Mouse (Mus musculus) gastrocnemius, adult 8-10 months (tissue): ENCODE results near the gene Trim29. TPM values are rescaled to one million over a fixed set of nuclear protein-coding genes. Genes with fewer than 3 reads are reported as not detected.

ENCODE experiments used
- DNase-seq, 2 experiments: peaks; one replicate each; pipeline ENCODE4 v3.0.0; 2022; ENCODE audit warnings: low spot score in 2 of 2
- total RNA-seq, 4 experiments: library from RNA; stranded (reverse); gene quantifications; 2 replicates each; pipeline ENCODE4 v1.2.4; 2022

Gene Trim29
- not detected for total RNA-seq

GRCm38 (mm10) chr9:43310538-43310937 lies at the start of gene Trim29:
Trim29 (plus strand) TSS chr9:43310848.
- no peak for DNase-seq

- no peak for DNase-seq
Observed at GRCm38 (mm10) chr9:43261124-43261907, 49.3 kb upstream of the Trim29 start.

DNA sequence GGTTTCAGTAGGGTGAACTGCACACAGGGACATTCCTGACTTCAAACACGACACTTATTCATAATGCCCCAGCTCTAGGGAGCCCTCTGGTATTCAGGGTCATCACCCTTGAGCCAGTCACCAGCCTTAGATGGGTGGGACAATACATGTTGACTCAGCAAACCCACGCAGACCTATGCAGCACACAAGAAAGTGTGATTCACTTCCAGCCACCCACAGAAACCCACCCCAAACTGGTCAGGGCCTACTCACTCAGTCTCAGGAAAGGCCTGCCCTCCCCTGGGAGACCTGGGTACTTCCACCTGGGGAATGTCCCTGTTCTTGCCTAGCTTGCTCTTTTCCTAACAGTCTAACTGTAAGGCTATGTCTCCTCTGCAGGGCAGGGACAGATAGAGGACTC lies 48.7 kb upstream of the Trim29 start:
- no peak for DNase-seq

DNA sequence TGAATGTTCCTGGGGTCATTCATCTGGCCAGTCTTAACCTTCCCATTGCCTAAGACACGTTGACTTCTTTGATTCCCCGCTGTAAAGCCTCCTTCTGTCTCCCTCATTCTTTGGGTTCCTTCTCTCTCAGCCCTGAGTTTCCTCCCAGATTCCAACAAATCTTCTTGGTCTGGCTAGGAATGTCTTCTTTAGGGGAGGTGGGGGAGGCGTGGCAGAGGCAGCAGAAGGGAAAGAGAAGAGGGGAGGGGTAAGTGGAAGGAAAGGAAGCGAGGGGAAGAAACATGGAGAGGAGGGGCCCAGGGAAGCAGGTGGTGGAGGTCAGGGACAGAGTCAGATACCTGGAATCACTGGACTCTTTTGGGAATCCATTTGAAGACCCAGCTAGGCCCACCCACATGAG lies 48.3 kb upstream of the Trim29 start:
- no peak for DNase-seq

GRCm38 (mm10) chr9:43262811-43263550 lies 47.7 kb upstream of the Trim29 start:
- no peak for DNase-seq

DNA sequence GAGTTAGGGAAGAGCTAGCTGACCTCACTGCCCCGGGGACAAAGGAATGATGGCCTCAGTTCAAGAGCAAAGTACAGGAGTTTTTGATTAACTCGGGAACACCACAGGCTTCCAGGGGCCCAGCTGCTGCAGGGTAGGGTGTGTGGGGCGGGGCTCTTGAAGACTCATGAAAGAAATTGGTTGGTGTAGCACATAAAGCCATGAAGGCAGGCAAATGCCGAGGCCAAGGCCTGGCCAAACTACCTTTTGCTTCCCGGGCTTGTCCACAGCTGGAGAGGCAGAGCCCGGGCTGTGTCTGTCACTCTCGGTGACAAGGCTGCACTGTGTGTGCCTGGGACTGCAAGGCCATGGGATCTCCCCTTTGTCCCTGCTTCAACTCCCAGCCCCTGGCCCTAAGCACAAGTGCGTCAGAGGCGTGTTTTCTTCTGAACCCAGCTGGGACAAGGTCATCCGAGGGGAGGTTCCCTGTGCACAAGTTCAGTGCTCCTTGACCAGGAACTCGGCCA lies 46.6 kb upstream of the Trim29 start:
- peak; percentile 63 to 74 for DNase-seq

GRCm38 (mm10) chr9:43265194-43265593 lies 45.5 kb upstream of the Trim29 start:
- DNase-seq = no peak

DNA sequence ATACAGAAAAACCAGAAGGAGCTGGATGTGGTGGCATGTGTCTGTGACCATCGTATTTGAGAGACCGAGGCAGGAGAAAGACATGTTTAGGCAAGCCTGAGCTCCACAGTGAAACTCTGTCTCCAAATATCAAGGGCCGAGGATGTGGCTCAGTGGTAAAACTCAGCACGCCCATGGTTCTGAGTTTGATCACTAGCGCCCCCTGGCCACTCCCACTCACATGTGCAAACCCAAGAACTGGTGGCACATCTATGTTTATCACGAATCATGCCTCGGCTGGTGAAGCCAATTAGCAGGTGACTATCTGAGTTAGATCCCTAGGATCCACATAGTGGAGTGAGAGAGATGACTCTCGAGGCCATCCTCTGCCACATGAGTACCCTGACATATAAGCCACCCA lies 43.3 kb upstream of the Trim29 start:
- DNase-seq = no peak

DNA sequence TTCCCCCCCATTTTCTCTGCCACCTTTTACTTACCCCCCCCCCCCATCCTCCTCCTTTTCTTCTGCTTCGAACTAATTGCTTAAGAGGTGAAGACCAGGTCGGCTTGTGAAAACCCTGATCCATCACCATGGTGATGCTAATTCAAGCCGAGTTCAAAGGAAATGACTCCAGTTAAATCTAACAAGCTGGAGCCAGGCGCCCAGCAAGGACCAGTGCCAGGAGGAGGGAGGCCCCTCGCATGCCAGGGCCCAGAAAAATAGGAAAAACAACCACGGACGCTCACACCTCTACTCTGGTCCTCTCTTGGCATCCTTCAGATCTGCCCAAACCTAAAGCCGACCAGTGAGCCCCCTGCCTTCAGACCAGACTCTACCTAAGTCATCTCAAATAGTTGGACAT lies 41.5 kb upstream of the Trim29 start:
- no peak for DNase-seq

DNA sequence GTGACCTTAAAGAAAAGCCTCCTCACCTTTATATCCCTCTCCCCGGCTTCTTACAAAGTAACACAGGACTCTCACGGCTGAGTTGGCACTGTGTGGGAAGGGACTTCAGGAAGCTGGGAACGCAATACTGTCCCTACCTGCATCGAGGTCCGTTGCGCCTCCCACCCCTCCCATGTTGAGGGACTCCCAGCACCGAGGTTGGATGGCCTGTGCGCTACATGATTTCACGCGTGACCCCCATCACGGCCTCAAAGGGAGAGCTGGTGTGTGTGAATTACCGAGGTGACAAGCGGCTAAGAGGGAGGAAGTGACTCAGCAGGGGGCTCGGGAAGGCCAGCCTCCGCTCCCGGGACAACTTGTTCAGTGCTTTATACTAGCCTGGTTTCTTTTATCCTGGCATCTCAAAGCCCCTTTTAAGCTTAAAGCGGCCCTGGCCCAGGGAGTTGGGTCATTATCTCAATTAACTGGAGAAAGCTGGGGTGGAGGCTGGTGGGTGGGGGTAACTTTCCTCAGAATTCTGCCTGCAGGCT lies 39.9 kb upstream of the Trim29 start:
- DNase-seq = no peak

DNA sequence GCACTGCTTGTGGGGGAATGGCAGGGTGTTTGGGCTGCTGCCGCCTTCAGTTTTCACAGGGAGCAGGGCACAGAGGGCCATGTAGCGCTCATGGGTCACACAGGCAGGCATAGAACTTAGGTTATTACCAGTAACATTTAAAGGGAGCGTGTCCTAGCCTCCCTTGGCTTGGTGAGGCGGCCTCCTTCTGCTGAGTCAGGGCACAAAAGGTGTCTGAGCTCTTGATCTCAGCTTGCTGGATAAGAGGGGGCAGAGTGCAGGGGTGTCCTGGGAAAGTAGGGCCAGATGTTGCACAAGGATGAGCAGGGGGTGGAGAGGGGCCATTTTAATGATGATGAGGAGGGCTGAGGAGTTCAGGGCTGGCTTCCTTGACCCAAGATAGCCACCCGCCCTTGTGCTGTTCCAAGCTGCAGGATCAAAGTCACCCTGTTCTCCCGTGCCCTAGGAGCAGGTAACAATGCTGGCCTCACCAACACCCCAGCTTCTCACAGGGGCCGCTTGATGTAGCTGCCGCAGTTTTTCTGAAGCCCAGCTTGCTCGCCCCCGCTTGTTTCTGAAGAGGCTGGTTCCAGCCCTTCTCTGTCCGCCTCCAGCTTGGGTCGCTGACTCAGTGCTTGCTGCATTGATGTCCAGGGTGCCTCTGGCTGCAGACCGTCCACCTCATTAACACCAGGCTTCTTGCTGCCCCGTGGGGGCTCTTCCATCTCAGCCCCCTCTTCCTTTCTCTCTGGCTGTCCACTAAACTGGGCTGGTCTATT lies 38.7 kb upstream of the Trim29 start:
- DNase-seq = no peak

DNA sequence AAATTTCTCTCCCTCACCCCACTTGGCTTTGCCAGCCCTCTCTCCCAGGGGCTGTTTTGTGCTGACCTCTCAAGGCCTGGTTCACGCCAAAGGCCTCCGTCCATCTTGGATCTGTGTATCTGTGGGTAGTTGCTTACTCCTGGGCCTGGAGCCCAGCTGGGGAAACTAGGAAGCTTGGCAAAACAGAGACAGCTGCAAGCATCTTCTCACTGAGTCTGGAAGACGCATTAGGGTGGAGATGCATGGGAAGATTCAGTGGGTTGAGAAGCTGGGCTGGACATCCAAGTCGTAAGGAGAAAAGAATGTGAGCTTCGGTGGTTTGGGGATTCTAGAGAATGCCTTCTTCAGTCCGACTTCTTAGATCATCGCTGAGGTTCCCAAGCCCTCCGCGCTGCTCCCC lies 36.9 kb upstream of the Trim29 start:
- peak; percentile 42 to 57 for DNase-seq

DNA sequence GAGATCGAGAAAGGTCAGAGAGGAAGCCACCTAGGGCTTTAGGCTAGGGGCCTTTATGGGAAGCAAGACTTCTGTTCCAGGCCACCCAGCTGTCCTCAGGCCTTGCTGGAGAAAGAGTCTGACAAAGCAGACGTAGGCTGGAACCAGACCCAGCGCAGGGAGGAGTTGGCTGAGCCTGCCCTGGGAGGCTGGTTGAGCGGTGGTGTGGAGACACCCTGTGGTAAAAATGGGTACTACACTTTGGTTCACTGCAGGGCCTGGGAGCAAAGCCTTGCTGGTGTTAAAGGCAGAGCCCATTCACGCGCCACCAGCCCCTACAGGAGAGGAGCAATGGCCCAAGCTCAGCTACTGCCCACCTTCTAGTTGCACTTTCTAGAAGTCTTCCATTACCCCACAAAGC lies 26.4 kb upstream of the Trim29 start:
- peak; percentile 67 to 76 for DNase-seq

GRCm38 (mm10) chr9:43285281-43285680 lies 25.4 kb upstream of the Trim29 start:
- no peak for DNase-seq

DNA sequence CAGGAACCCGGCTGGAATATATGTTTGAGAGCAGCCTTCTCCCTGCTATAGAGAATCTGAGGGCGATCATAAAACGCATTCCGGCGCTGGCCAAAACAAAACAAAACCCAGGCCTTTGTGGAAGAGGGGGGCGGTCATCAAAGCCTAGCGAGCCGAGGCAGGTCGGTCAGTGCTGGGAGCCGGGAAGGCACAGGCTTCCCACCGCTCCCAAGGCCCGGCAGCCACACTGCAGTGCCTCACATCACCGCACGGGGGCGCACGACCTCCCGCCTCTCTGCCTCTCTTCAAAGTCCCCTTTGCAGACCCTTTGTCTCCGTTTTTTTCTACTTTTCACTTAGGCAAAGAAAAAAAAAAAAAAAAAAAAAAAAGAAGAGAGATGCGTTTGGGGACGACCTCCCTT lies 23.8 kb upstream of the Trim29 start:
- no peak for DNase-seq

DNA sequence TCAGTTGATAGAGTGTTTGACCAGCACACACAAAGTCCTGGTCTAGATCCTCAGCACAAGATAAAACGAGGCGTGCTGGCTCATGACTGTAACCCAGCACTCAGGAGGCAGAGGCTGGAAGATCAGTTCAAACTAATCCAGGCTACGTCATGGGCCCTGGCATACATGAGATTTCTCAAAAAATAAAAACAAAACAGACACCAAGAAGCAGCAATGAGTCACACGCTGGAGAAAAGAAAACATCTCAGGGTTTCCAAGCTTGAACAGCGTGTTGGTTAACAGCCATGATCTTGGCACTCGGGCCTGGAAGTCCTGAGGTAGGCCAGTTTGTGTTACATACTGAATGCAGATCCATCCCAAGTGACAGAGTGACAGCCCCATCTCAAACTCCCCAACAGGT lies 17.6 kb upstream of the Trim29 start:
- DNase-seq = no peak

DNA sequence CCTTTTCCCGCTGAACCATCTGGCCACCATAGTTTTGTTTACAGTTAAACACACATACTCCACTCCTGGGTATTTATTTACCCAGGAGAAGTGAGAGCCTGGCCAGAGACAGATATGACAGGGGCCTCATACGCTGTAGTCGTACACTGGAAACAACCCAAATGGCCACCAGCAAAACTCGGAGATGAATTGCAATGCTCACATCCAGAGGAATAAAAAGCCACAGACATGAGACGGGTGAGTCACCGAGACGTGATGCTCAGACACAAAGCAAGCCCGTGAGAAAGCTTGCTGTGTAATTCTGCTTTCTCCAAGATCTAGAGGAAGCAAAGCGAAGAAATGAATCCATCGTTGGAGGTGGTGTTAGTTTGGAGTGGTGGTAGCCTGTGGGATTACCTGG lies 10.3 kb upstream of the Trim29 start:
- no peak for DNase-seq

GRCm38 (mm10) chr9:43302989-43303388 lies 7.7 kb upstream of the Trim29 start:
- DNase-seq = no peak

- DNase-seq = no peak
Observed at GRCm38 (mm10) chr9:43305882-43306281, 4.8 kb upstream of the Trim29 start.

GRCm38 (mm10) chr9:43309087-43309872 lies 1.4 kb upstream of the Trim29 start:
- no peak for DNase-seq

- no peak for DNase-seq
Observed at GRCm38 (mm10) chr9:43312190-43312589, 1.5 kb downstream of the Trim29 start.
